Mouse (Mus musculus): Measurements from ENCODE around the gene Il9. TPM values are rescaled to one million over a fixed set of nuclear protein-coding genes. Genes with fewer than 3 reads are reported as not detected.
A peak's percentile ranks its signal among the peaks of the same experiment; 100 is the strongest.

Gene Il9
- polyA plus RNA-seq, 1 experiment from 2014 or later: not detected

- Histone ChIP-seq H3K4me1 (ENCODE audit: control insufficient read depth, insufficient read depth, low read length) (no peaks in the 10 kb centered on the region), H3K27me3 (ENCODE audit: control insufficient read depth, insufficient read depth, low read length) (no peaks in the 10 kb centered on the region), H3K4me2 (ENCODE audit: low read length) (no peak overlapping the region), H3K27ac (replicated peaks; ENCODE audit: low read depth, low read length) (no peak overlapping the region), H3K9ac (replicated peaks; ENCODE audit: low read length) (no peak overlapping the region), H3K4me3 (replicated peaks; ENCODE audit: low read depth, low read length) (no peak overlapping the region), H3K36me3 (ENCODE audit: control insufficient read depth, insufficient read depth, low read length) (no peaks in the 10 kb centered on the region), H3K9me3 (ENCODE audit: control insufficient read depth, low read length) (no peaks in the 10 kb centered on the region)
- WGBS: 83% methylated on average over 6 of the region's 6 CpGs
- DNase-seq (no peak), ATAC-seq (ENCODE audit: low FRiP score, low TSS enrichment) (no peak)
Measured at GRCm38 (mm10) chr13:56478027-56478426, 4.0 kb downstream of the Il9 start.

DNA sequence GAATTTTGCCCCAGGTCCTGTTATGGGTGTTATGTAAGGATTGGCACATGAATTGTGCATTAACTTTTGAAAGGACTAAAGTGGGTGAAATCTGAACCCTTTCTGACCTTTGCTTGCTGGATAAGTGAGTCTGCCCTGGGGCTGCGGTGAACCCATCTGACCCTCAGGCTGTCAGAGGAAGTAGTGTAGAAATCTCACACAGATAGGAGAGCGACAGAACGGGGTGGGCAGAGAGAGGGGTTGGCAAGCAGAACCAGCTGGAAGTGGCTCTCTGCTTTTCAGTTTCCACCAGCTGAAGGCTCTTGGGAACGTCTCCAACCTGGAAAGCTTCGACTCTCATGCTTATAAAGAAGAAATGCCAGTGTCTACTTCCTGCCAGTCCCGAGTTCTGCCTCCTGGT is 4.8 kb downstream of the Il9 start:
- H3K4me2 ChIP-seq (ENCODE audit: low read length): no peak overlapping the region
- DNase-seq (no peak), ATAC-seq (ENCODE audit: low FRiP score, low TSS enrichment) (no peak)
- no peaks in the 10 kb centered on the region for H3K27me3 ChIP-seq (ENCODE audit: control insufficient read depth, insufficient read depth, low read length)
- H3K4me3 ChIP-seq (replicated peaks; ENCODE audit: low read depth, low read length): no peak overlapping the region
- H3K27ac ChIP-seq (replicated peaks; ENCODE audit: low read depth, low read length): no peak overlapping the region
- 61% methylated on average over 6 of the region's 6 CpGs for WGBS
- no peaks in the 10 kb centered on the region for H3K4me1 ChIP-seq (ENCODE audit: control insufficient read depth, insufficient read depth, low read length)
- H3K36me3 ChIP-seq (ENCODE audit: control insufficient read depth, insufficient read depth, low read length): no peaks in the 10 kb centered on the region
- H3K9ac ChIP-seq (replicated peaks; ENCODE audit: low read length): no peak overlapping the region
- H3K9me3 ChIP-seq (ENCODE audit: control insufficient read depth, low read length): no peaks in the 10 kb centered on the region

GRCm38 (mm10) chr13:56476790-56477189 is 5.3 kb downstream of the Il9 start:
- no peak for DNase-seq
- ATAC-seq (ENCODE audit: low FRiP score, low TSS enrichment): no peak
- Histone ChIP-seq H3K4me3 (replicated peaks; ENCODE audit: low read depth, low read length) (no peak overlapping the region), H3K4me1 (ENCODE audit: control insufficient read depth, insufficient read depth, low read length) (no peaks in the 10 kb centered on the region), H3K9me3 (ENCODE audit: control insufficient read depth, low read length) (no peaks in the 10 kb centered on the region), H3K36me3 (ENCODE audit: control insufficient read depth, insufficient read depth, low read length) (no peaks in the 10 kb centered on the region), H3K9ac (replicated peaks; ENCODE audit: low read length) (no peak overlapping the region), H3K27me3 (ENCODE audit: control insufficient read depth, insufficient read depth, low read length) (no peaks in the 10 kb centered on the region), H3K4me2 (ENCODE audit: low read length) (no peak overlapping the region), H3K27ac (replicated peaks; ENCODE audit: low read depth, low read length) (no peak overlapping the region)
- 84% methylated on average over 5 of the region's 5 CpGs for WGBS

- peak; percentile 85 for DNase-seq
- 34% methylated on average over 4 of the region's 4 CpGs for whole genome bisulfite sequencing
- H3K4me3 ChIP-seq (replicated peaks; ENCODE audit: low read depth, low read length): no peak overlapping the region
- no peaks in the 10 kb centered on the region for H3K9me3 ChIP-seq (ENCODE audit: control insufficient read depth, low read length)
- no peak for ATAC-seq (ENCODE audit: low FRiP score, low TSS enrichment)
- H3K4me1 ChIP-seq (ENCODE audit: control insufficient read depth, insufficient read depth, low read length): no peaks in the 10 kb centered on the region
- H3K27me3 ChIP-seq (ENCODE audit: control insufficient read depth, insufficient read depth, low read length): no peaks in the 10 kb centered on the region
- H3K36me3 ChIP-seq (ENCODE audit: control insufficient read depth, insufficient read depth, low read length): no peaks in the 10 kb centered on the region
- H3K4me2 ChIP-seq (ENCODE audit: low read length): no peak overlapping the region
- H3K9ac ChIP-seq (replicated peaks; ENCODE audit: low read length): no peak overlapping the region
- H3K27ac ChIP-seq (replicated peaks; ENCODE audit: low read depth, low read length): no peak overlapping the region
Measured at GRCm38 (mm10) chr13:56475363-56475762, 6.7 kb downstream of the Il9 start.

GRCm38 (mm10) chr13:56472661-56473060 is 9.4 kb downstream of the Il9 start:
- 92% methylated on average over 9 of the region's 9 CpGs for WGBS

GRCm38 (mm10) chr13:56471951-56472350 is 10.1 kb downstream of the Il9 start:
- Histone ChIP-seq H3K27ac (replicated peaks; ENCODE audit: low read depth, low read length) (no peak overlapping the region), H3K9me3 (ENCODE audit: control insufficient read depth, low read length) (no peaks in the 10 kb centered on the region), H3K9ac (replicated peaks; ENCODE audit: low read length) (no peak overlapping the region), H3K27me3 (ENCODE audit: control insufficient read depth, insufficient read depth, low read length) (no peaks in the 10 kb centered on the region), H3K4me1 (ENCODE audit: control insufficient read depth, insufficient read depth, low read length) (no peaks in the 10 kb centered on the region), H3K4me3 (replicated peaks; ENCODE audit: low read depth, low read length) (no peak overlapping the region), H3K36me3 (ENCODE audit: control insufficient read depth, insufficient read depth, low read length) (no peaks in the 10 kb centered on the region), H3K4me2 (ENCODE audit: low read length) (no peak overlapping the region)
- WGBS: 64% methylated on average over 9 of the region's 9 CpGs
- DNase-seq (no peak), ATAC-seq (ENCODE audit: low FRiP score, low TSS enrichment) (no peak)

More at GRCm38 (mm10) chr13:56472661-56473060, 9.4 kb downstream of the Il9 start:
- ATAC-seq (ENCODE audit: low FRiP score, low TSS enrichment): no peak
- Histone ChIP-seq H3K9ac (replicated peaks; ENCODE audit: low read length) (no peak overlapping the region), H3K27ac (replicated peaks; ENCODE audit: low read depth, low read length) (no peak overlapping the region), H3K36me3 (ENCODE audit: control insufficient read depth, insufficient read depth, low read length) (no peaks in the 10 kb centered on the region), H3K4me3 (replicated peaks; ENCODE audit: low read depth, low read length) (no peak overlapping the region), H3K27me3 (ENCODE audit: control insufficient read depth, insufficient read depth, low read length) (no peaks in the 10 kb centered on the region), H3K9me3 (ENCODE audit: control insufficient read depth, low read length) (no peaks in the 10 kb centered on the region), H3K4me1 (ENCODE audit: control insufficient read depth, insufficient read depth, low read length) (no peaks in the 10 kb centered on the region), H3K4me2 (ENCODE audit: low read length) (no peak overlapping the region)
- no peak for DNase-seq

DNA sequence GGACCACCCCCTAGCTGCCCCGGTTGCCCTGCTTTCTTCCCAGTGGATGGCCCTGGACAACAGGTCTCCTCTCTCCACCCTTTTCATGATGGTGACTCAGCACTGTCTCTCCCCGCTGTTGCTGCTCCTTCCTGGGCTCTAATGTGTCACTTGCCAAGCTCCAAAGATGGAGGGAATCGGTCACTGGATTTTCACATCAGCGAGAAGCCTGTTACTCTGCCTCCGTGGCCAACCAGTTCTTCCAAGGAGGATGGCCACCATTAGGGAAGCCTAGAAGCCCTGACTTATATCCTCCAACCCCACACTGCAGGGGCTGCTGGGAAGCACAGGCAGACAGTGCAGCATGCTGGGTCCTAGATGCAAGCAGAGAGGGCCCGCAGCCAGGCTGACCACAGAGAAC is 10.8 kb downstream of the Il9 start:
- Histone ChIP-seq H3K36me3 (ENCODE audit: control insufficient read depth, insufficient read depth, low read length) (no peaks in the 10 kb centered on the region), H3K9me3 (ENCODE audit: control insufficient read depth, low read length) (no peaks in the 10 kb centered on the region), H3K4me3 (replicated peaks; ENCODE audit: low read depth, low read length) (no peak overlapping the region), H3K27ac (replicated peaks; ENCODE audit: low read depth, low read length) (no peak overlapping the region), H3K27me3 (ENCODE audit: control insufficient read depth, insufficient read depth, low read length) (no peaks in the 10 kb centered on the region), H3K9ac (replicated peaks; ENCODE audit: low read length) (no peak overlapping the region), H3K4me2 (ENCODE audit: low read length) (no peak overlapping the region), H3K4me1 (ENCODE audit: control insufficient read depth, insufficient read depth, low read length) (no peaks in the 10 kb centered on the region)
- 90% methylated on average over 6 of the region's 6 CpGs for WGBS
- ATAC-seq (ENCODE audit: low FRiP score, low TSS enrichment) (no peak), DNase-seq (no peak)

GRCm38 (mm10) chr13:56468536-56468935 is 13.5 kb downstream of the Il9 start:
- Histone ChIP-seq H3K4me1 (ENCODE audit: control insufficient read depth, insufficient read depth, low read length) (no peaks in the 10 kb centered on the region), H3K9ac (replicated peaks; ENCODE audit: low read length) (no peak overlapping the region), H3K27me3 (ENCODE audit: control insufficient read depth, insufficient read depth, low read length) (no peaks in the 10 kb centered on the region), H3K4me2 (ENCODE audit: low read length) (no peak overlapping the region), H3K4me3 (replicated peaks; ENCODE audit: low read depth, low read length) (no peak overlapping the region), H3K36me3 (ENCODE audit: control insufficient read depth, insufficient read depth, low read length) (no peaks in the 10 kb centered on the region), H3K9me3 (ENCODE audit: control insufficient read depth, low read length) (no peaks in the 10 kb centered on the region), H3K27ac (replicated peaks; ENCODE audit: low read depth, low read length) (no peak overlapping the region)
- DNase-seq (no peak), ATAC-seq (ENCODE audit: low FRiP score, low TSS enrichment) (no peak)
- 92% methylated on average over 4 of the region's 4 CpGs for WGBS

DNA sequence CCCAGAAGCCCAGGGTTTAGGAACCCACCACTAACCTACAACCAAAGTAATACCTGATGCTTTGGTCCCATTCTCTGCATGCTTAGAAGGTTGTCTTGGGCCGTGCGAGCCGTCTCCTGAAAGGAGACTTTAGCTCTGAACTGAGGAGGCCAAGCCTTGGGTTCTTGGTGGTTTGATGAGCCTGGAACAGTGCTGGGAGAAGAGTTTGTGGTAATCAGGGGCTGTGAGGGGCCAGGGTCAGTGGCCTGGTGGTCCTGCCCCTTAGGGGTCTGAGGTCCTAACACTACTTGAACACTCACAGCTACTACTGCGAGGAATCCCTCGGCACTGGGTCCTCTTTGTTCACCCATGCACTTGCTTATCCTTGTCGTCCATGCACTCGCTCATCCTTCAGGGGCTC is 14.3 kb downstream of the Il9 start:
- Histone ChIP-seq H3K27ac (replicated peaks; ENCODE audit: low read depth, low read length) (no peak overlapping the region), H3K36me3 (ENCODE audit: control insufficient read depth, insufficient read depth, low read length) (no peaks in the 10 kb centered on the region), H3K9me3 (ENCODE audit: control insufficient read depth, low read length) (no peaks in the 10 kb centered on the region), H3K27me3 (ENCODE audit: control insufficient read depth, insufficient read depth, low read length) (no peaks in the 10 kb centered on the region), H3K9ac (replicated peaks; ENCODE audit: low read length) (no peak overlapping the region), H3K4me3 (replicated peaks; ENCODE audit: low read depth, low read length) (no peak overlapping the region), H3K4me1 (ENCODE audit: control insufficient read depth, insufficient read depth, low read length) (no peaks in the 10 kb centered on the region), H3K4me2 (ENCODE audit: low read length) (no peak overlapping the region)
- ATAC-seq (ENCODE audit: low FRiP score, low TSS enrichment) (no peak), DNase-seq (no peak)
- 91% methylated on average over 7 of the region's 7 CpGs for WGBS
